Mouse (Mus musculus) brain, embryonic 14.5 days (tissue): ENCODE data around the gene Emp3.

Experiments used
- CTCF ChIP-seq: fragments of 200-500 bp; IDR thresholded peaks from 2 replicates; pipeline ENCODE4 v1.5.1; 2012; ENCODE audit warnings: inconsistent platforms, mild to moderate bottlenecking, moderate library complexity, borderline replicate concordance; ENCODE audit not compliant: insufficient read depth, insufficient read length; ENCODE audit errors: extremely low read depth
- POLR2A ChIP-seq: fragments of 200-500 bp; IDR thresholded peaks from 2 replicates; pipeline ENCODE4 v1.6.1; 2012; ENCODE audit warnings: mild to moderate bottlenecking, inconsistent platforms, borderline replicate concordance; ENCODE audit not compliant: poor library complexity, insufficient read depth, insufficient read length, severe bottlenecking; ENCODE audit errors: extremely low read depth

- no peak for TF ChIP-seq POLR2A
- peak; percentile 35; the same call in 1 of the 2 replicates for TF ChIP-seq CTCF
These were observed 2.0 kb downstream of the Emp3 start for GRCm38 (mm10) chr7:45919083-45919671.
